Mouse (Mus musculus) C2C12 (cell line): Measurements from ENCODE around the gene Dolk.

Experiments
- CEBPB ChIP-seq: IDR thresholded peaks from one replicate; pipeline ENCODE4 v1.6.1; 2011; ENCODE audit warnings: low read depth, mild to moderate bottlenecking, control low read depth, moderate library complexity
- CTCF ChIP-seq: IDR thresholded peaks from one replicate; pipeline ENCODE4 v1.5.1; 2011; ENCODE audit not compliant: control insufficient read depth, insufficient read depth, insufficient read length
- FOSL1 ChIP-seq: IDR thresholded peaks from one replicate; pipeline ENCODE4 v1.8.0; 2011; ENCODE audit warnings: mild to moderate bottlenecking, low read length; ENCODE audit not compliant: poor library complexity, insufficient read depth, severe bottlenecking
- MAX ChIP-seq: IDR thresholded peaks from one replicate; pipeline ENCODE4 v1.6.1; 2011; ENCODE audit warnings: mild to moderate bottlenecking, control low read depth
- MYOD1 ChIP-seq: IDR thresholded peaks from one replicate; pipeline ENCODE4 v1.6.1; 2011; ENCODE audit warnings: low read depth; ENCODE audit not compliant: control insufficient read depth, insufficient read length
- MYOG ChIP-seq: IDR thresholded peaks from one replicate; pipeline ENCODE4 v1.6.1; 2011; ENCODE audit not compliant: control insufficient read depth, insufficient read length; ENCODE audit errors: extremely low read depth
- USF1 ChIP-seq: IDR thresholded peaks from one replicate; pipeline ENCODE4 v1.6.1; 2011; ENCODE audit warnings: low read depth, mild to moderate bottlenecking, control low read depth, moderate library complexity

DNA sequence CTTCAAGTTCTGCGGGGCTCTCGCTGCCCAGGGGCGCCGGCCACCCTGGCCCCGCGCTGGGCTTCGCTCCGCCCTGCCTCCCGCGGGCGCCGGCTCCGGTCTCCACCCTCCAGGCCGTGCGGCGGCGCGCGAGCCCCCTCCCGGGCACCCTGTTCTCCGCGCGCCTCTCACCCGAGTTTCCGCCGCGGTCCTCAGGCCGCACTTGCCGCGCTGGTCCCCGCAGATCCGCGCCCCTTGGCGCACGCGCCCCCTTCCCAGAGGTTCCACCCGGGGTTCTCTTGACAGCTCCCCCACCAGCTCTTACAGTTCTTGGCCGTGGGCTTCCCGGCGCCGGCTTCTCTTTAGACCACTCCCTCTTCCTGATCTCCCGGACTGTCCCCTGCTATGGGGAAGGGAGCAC lies 48.3 kb downstream of the Dolk start:
- TF ChIP-seq CEBPB (no peak), CTCF (no peak), USF1 (no peak), MYOD1 (no peak), MAX (no peak), MYOG (no peak), FOSL1 (no peak)
